In the genomic region with DNA sequence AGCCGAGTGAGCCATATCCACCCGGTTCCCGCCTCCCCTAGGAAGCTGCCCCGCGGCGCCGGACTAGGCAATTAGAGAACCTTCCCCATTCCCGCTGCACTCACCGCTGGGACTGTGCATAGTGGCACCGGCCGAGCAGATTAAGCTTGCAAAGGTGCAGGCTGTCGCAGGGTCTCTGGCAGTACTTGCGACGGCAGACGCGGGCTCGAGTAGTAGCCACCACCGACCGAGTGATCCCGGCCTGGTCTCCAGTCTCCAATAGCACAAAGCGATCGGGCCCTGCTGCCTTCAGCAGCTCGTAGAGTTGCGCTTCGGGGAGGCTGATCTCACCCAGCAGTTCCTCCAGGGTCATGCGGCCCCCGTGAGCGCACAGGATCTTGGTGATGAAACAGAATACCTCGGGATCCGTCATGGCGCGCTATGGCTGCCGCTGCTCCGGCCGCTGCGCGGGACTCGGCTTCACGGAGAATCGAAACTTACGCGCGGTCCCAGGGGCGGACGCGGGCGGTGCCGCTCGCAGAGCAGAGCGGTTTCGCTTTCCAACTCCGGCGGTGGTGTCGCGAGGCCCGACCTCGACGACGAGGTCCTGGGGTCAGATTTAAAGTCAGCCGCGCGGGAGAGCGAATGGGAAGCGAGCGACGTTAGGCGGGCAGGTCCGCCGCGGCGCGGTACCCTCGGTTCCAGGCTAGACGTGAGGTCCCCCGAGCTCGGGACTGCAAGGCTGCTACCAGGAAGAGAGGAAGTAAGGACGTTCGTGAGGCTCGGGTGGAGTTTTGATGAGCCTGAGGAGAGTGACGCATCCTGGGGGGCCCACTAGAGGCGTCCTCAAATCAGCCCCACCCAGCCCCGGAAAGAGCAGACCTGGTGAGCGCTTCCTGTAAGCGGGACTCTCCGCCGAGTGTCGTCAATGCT, we compare ENCODE assay signal across 8 mouse cellular contexts. TPM values are rescaled to one million over a fixed set of nuclear protein-coding genes. Genes with fewer than 3 reads are reported as not detected.
DNase-seq lines count a peak whose midpoint lies in the region; ATAC-seq and TF ChIP-seq lines count a peak whose summit lies in the region.

TSS of gene Zc3hav1 (minus strand) at position 793 of the 912 bp plus-strand sequence.

- peaks cover 45% of the 10 kb centered on the region for H3K79me3 ChIP-seq in C2C12 (ENCODE audit: low read depth)

- peaks cover 3% of the 10 kb centered on the region for H3K4me1 ChIP-seq in bone marrow, adult 2 months (ENCODE audit: control insufficient read depth, insufficient read depth, low read length)
- H3K4me1 ChIP-seq in heart, embryonic 14.5 days (ENCODE audit: control insufficient read depth in 2 of 2, insufficient read depth in 2 of 2, low read length in 2 of 2), result peaks cover 3 to 15% of the 10 kb centered on the region in 2 experiments; a peak in 3 of 4 replicates
- peaks cover 42 to 47% of the 10 kb centered on the region in 2 experiments for H3K4me1 ChIP-seq in liver, embryonic 14.5 days (replicated peaks; ENCODE audit: control insufficient read depth in 2 of 2, insufficient read depth in 2 of 2, low read length in 1 of 2)
- H3K4me1 ChIP-seq in stomach, postnatal 0 days (replicated peaks; ENCODE audit: control insufficient read depth, insufficient read depth), result 0 out of 2 replicates have a peak, but pooled peaks cover 6% of the 10 kb centered on the region

- no peak for TF ChIP-seq CTCF in C2C12 (IDR thresholded peaks at IDR 0.05; ENCODE audit: control insufficient read depth, insufficient read depth, insufficient read length)
- TF ChIP-seq CTCF in bone marrow, adult 2 months (IDR thresholded peaks at IDR 0.05; ENCODE audit: control insufficient read depth, insufficient read depth, low read length), result 0 out of 2 replicates have a peak, but pooled peaks have one; percentile 4
- peak; percentile 51 for TF ChIP-seq CTCF in liver, embryonic 14.5 days (IDR thresholded peaks at IDR 0.05; ENCODE audit: low read depth)
- no peak for TF ChIP-seq CTCF in stomach, postnatal 0 days (IDR thresholded peaks at IDR 0.05; ENCODE audit: low read depth)

- peak; percentile 57 for TF ChIP-seq EP300 in liver, embryonic 14.5 days (IDR thresholded peaks at IDR 0.05; ENCODE audit: low read depth)
- TF ChIP-seq EP300 in stomach, postnatal 0 days (optimal IDR thresholded peaks at IDR 0.05), result no peak

- peak; percentile 79 for TF ChIP-seq POLR2A in bone marrow, adult 2 months (IDR thresholded peaks at IDR 0.05; ENCODE audit: borderline replicate concordance, control insufficient read depth, low read depth, low read length)

- H3K9ac ChIP-seq in heart, embryonic 14.5 days (ENCODE audit: low read length), result peak within 1 kb of the TSS; percentile 70
- peak within 1 kb of the TSS; percentile 98 for H3K9ac ChIP-seq in liver, embryonic 14.5 days (replicated peaks)
- peak within 1 kb of the TSS; percentile 79 for H3K9ac ChIP-seq in stomach, postnatal 0 days (ENCODE audit: low read length)

- H3ac ChIP-seq in C2C12 (ENCODE audit: control insufficient read depth, insufficient read length, low read depth), result peak within 1 kb of the TSS; percentile 83

- DNase-seq in fibroblast of lung, adult 2 months (ENCODE audit: low read depth), result peak; percentile 34
- peak; percentile 81 for DNase-seq in kidney, postnatal 14 days
- peak; percentile 87 to 93 (median 90) for DNase-seq in liver, embryonic 14.5 days (ENCODE audit: low read depth in 3 of 3, low spot score in 3 of 3)
- DNase-seq in neural tube, embryonic 10.5 days (ENCODE audit: extremely low spot score, low spot score), result peak; percentile 78
- peak; percentile 88 for DNase-seq in stomach, postnatal 0 days (ENCODE audit: low spot score)

- peak; percentile 79 for ATAC-seq in heart, embryonic 14.5 days (ENCODE audit: insufficient number of reproducible peaks, insufficient read depth, low FRiP score, low read depth)
- ATAC-seq in liver, embryonic 14.5 days (ENCODE audit: insufficient read depth), result peak; percentile 94
- peak; percentile 93 for ATAC-seq in stomach, postnatal 0 days (ENCODE audit: low FRiP score, low TSS enrichment)

- H3K4me3 ChIP-seq in C2C12 (ENCODE audit: insufficient read depth, poor library complexity, severe bottlenecking), result peak within 1 kb of the TSS; percentile 91
- H3K4me3 ChIP-seq in bone marrow, adult 2 months (replicated peaks; ENCODE audit: control insufficient read depth, low read depth, low read length), result peak within 1 kb of the TSS; percentile 99
- H3K4me3 ChIP-seq in heart, embryonic 14.5 days (ENCODE audit: control insufficient read depth in 1 of 2, insufficient read depth in 1 of 2, low read depth in 1 of 2, low read length in 2 of 2), result peak within 1 kb of the TSS; percentile 70 to 84
- peak within 1 kb of the TSS; percentile 84 to 85 for H3K4me3 ChIP-seq in liver, embryonic 14.5 days (ENCODE audit: insufficient read depth in 1 of 2, low read depth in 2 of 2, low read length in 2 of 2)
- H3K4me3 ChIP-seq in stomach, postnatal 0 days (ENCODE audit: low read depth, low read length), result peak within 1 kb of the TSS; percentile 68

- under 1% methylated on average over 87 of the region's 87 CpGs for WGBS in bone marrow, adult 2 months
- under 1% methylated on average over 87 of the region's 87 CpGs for WGBS in heart, embryonic 14.5 days
- WGBS in liver, embryonic 14.5 days (ENCODE audit: insufficient replicate concordance), result under 1% methylated on average over 86 of the region's 87 CpGs
- WGBS in stomach, postnatal 0 days, result under 1% methylated on average over 86 of the region's 87 CpGs

- no peaks in the 10 kb centered on the region for H3K9me3 ChIP-seq in heart, embryonic 14.5 days (ENCODE audit: control insufficient read depth, low read length)
- no peaks in the 10 kb centered on the region for H3K9me3 ChIP-seq in liver, embryonic 14.5 days (ENCODE audit: control insufficient read depth, low read length)
- H3K9me3 ChIP-seq in stomach, postnatal 0 days (ENCODE audit: control insufficient read depth, low read length), result no peaks in the 10 kb centered on the region

- H3K4me2 ChIP-seq in heart, embryonic 14.5 days (ENCODE audit: low read length), result peak within 1 kb of the TSS; percentile 73
- H3K4me2 ChIP-seq in liver, embryonic 14.5 days (ENCODE audit: low read depth), result peak within 1 kb of the TSS; percentile 99
- peak within 1 kb of the TSS; percentile 76 for H3K4me2 ChIP-seq in stomach, postnatal 0 days (replicated peaks; ENCODE audit: low read depth)

- H3K27ac ChIP-seq in bone marrow, adult 2 months (ENCODE audit: control insufficient read depth, insufficient read depth, low read depth, low read length, poor library complexity), result peak within 1 kb of the TSS; percentile 100
- H3K27ac ChIP-seq in heart, embryonic 14.5 days (replicated peaks in 1 of 2; ENCODE audit: control insufficient read depth in 1 of 2, insufficient read depth in 1 of 2, low read depth in 2 of 2, low read length in 2 of 2), result peak within 1 kb of the TSS; percentile 48 to 67; a peak in 3 of 4 replicates
- H3K27ac ChIP-seq in liver, embryonic 14.5 days, result peak within 1 kb of the TSS; percentile 98
- H3K27ac ChIP-seq in stomach, postnatal 0 days (replicated peaks), result peak within 1 kb of the TSS; percentile 91

- H3K79me2 ChIP-seq in C2C12 (ENCODE audit: control insufficient read depth, insufficient read depth), result peaks cover 50% of the 10 kb centered on the region

- H3K36me3 ChIP-seq in C2C12 (ENCODE audit: control insufficient read depth, insufficient read depth), result peaks cover 10% of the 10 kb centered on the region
- H3K36me3 ChIP-seq in heart, embryonic 14.5 days (ENCODE audit: control insufficient read depth, insufficient read depth, low read length), result no peaks in the 10 kb centered on the region
- H3K36me3 ChIP-seq in liver, embryonic 14.5 days (replicated peaks; ENCODE audit: control insufficient read depth, insufficient read depth, low read depth), result peaks cover 30% of the 10 kb centered on the region
- no peaks in the 10 kb centered on the region for H3K36me3 ChIP-seq in stomach, postnatal 0 days (ENCODE audit: control insufficient read depth, insufficient read depth, low read length)

- H3K27me3 ChIP-seq in C2C12 (ENCODE audit: control insufficient read depth, insufficient read depth, insufficient read length), result no peaks in the 10 kb centered on the region
- H3K27me3 ChIP-seq in heart, embryonic 14.5 days (ENCODE audit: control insufficient read depth, insufficient read depth, low read length), result peaks cover 23% of the 10 kb centered on the region
- no peaks in the 10 kb centered on the region for H3K27me3 ChIP-seq in liver, embryonic 14.5 days (ENCODE audit: control insufficient read depth, insufficient read depth, low read length)
- no peaks in the 10 kb centered on the region for H3K27me3 ChIP-seq in stomach, postnatal 0 days (ENCODE audit: control insufficient read depth, insufficient read depth, low read length)

TF ChIP-seq in C2C12, 6 proteins besides CTCF, POLR2A, EP300 and RAD21:
- TF ChIP-seq MAX (IDR thresholded peaks at IDR 0.05) (peak; percentile 60), USF1 (IDR thresholded peaks at IDR 0.05; ENCODE audit: low read depth) (no peak)

RNA-seq across cellular contexts. Expression of gene Zc3hav1, which starts in this region (rescaled TPM):
- polyA plus RNA-seq in C2C12 (2012; fragmentation: generic; extraction: Trizol), result 20.3 TPM
- polyA plus RNA-seq in bone marrow, adult 2 months (2011; ENCODE audit: insufficient read depth, insufficient read length, low replicate concordance, missing spikeins), result 45.5 and 46.8 TPM in 2 replicates
- 7.2 and 9.1 TPM in 2 replicates for polyA plus RNA-seq in heart, embryonic 14.5 days (2014; fragmentation: Nextera tagmentation; extraction: Ambion mirVana)
- 16.5 and 23.0 TPM in 2 replicates for polyA plus RNA-seq in liver, embryonic 14.5 days (2012; rRNA removed)
- polyA plus RNA-seq in liver, embryonic 14.5 days (2014; fragmentation: Nextera tagmentation; extraction: Ambion mirVana), result 17.0 and 18.6 TPM in 2 replicates
- polyA plus RNA-seq in stomach, postnatal 0 days (2015; fragmentation: Nextera tagmentation; extraction: Ambion mirVana), result 12.7 and 12.9 TPM in 2 replicates

Comparison
In these comparisons a context has a peak if more than half of its experiments do, and no peak if none do; other contexts are left out.
1. Peak in every context shown above with its lines: DNase-seq, ATAC-seq, H3K4me3 ChIP-seq and H3K27ac ChIP-seq.
2. CTCF ChIP-seq: peak in bone marrow, adult 2 months (single experiment) and liver, embryonic 14.5 days (single experiment); none in C2C12 (single experiment) and stomach, postnatal 0 days (single experiment).
3. DNase-seq: peak in every context shown above with its lines; median percentile 90 in liver, embryonic 14.5 days; 88 in stomach, postnatal 0 days; 81 in kidney, postnatal 14 days; 78 in neural tube, embryonic 10.5 days; 34 in fibroblast of lung, adult 2 months.